Mouse (Mus musculus): ENCODE results near the gene Gatm. TPM values are rescaled to one million over a fixed set of nuclear protein-coding genes. Genes with fewer than 3 reads are reported as not detected.

Gatm gene
- polyA plus RNA-seq, 2 experiments = 35.6 to 54.5 TPM

DNA sequence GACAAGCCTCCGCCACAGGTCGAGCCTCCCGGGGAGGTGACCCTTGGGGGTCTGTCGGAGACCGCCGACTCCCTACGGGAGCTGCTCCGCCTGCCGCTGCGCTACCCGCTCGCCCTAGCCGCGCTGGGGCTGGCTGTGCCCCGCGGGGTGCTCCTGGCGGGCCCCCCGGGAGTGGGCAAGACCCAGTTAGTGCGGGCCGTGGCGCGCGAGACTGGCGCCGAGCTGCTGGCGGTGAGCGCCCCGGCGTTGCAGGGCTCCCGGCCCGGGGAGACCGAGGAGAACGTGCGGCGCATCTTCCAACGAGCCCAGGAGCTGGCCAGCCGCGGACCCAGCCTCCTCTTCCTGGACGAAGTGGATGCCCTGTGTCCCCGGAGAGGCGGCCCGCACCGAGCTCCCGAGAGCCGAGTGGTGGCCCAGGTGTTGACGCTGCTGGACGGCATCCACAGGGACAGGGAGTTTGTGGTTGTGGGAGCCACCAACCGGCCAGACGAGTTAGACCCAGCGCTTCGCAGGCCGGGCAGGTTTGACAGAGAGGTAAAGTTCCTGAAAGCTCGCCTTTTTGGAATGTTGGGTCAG lies 20.2 kb upstream of the Gatm start:
- Histone ChIP-seq H3K27ac (replicated peaks; ENCODE audit: low read depth, low read length) (0 out of 2 replicates have a peak overlapping the region, but pooled peaks have one; percentile 19), H3K4me1 (ENCODE audit: control insufficient read depth, insufficient read depth, low read length) (0 out of 2 replicates have a peak, but pooled peaks cover 9% of the 10 kb centered on the region), H3K9ac (ENCODE audit: low read depth, low read length, severe bottlenecking) (peak overlapping the region; percentile 92), H3K27me3 (ENCODE audit: control insufficient read depth, insufficient read depth, low read length) (no peaks in the 10 kb centered on the region), H3K4me2 (replicated peaks; ENCODE audit: low read depth, low read length, severe bottlenecking) (peak overlapping the region; percentile 98), H3K4me3 (replicated peaks; ENCODE audit: low read length) (peak overlapping the region; percentile 92), H3K36me3 (ENCODE audit: control insufficient read depth, insufficient read depth, low read length) (peaks cover 17% of the 10 kb centered on the region), H3K9me3 (ENCODE audit: control insufficient read depth, low read length) (no peaks in the 10 kb centered on the region)
- WGBS = 1% methylated on average over 50 of the region's 53 CpGs
- DNase-seq (ENCODE audit: low spot score) (no peak), ATAC-seq (ENCODE audit: low FRiP score, low read depth) (peak; percentile 16)
- TF ChIP-seq POLR2A (IDR thresholded peaks at IDR 0.05; ENCODE audit: borderline replicate concordance, extremely low read depth, insufficient read depth, insufficient read length) = no peak

DNA sequence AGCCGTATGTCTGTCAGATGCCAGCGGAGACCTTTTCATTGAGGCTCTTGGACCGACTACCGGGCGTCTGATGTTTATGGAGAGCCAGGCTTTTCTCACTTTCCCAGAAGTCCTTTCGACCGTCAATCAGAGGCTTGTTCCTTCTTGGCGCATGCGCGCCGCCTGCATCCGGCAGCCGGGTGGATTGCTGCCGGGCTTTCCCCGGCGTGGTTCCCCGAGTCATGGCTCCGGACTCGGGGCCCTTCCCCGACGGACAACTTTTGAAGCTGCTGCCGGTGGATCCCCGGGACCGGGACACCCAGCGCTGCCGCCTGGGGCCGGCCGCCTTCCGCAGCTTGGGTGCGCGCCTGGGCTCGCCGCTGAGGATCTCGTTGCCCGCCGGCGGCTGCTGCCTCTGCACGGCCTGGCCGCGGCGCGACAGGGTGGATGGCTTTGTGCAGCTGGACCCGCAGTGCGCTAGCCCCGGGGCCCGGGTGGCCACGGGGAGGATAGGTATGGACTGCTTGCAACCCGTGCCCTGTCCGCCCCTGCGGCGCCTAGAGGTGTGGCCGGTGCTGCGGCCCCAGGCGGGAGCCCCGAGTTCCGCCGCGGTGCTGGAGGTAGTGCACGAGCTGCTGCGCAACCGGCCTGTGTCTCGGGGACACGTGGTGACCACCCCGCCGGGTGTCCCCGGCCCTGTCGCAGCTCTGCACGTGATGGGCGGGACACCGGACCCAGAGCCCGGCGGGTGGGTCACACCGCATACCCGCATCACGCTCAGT lies 19.5 kb upstream of the Gatm start:
- peak overlapping the region; percentile 92 for H3K9ac ChIP-seq (ENCODE audit: low read depth, low read length, severe bottlenecking)
- H3K36me3 ChIP-seq (ENCODE audit: control insufficient read depth, insufficient read depth, low read length) = peaks cover 17% of the 10 kb centered on the region
- peak overlapping the region; percentile 98 for H3K4me2 ChIP-seq (replicated peaks; ENCODE audit: low read depth, low read length, severe bottlenecking)
- ATAC-seq (ENCODE audit: low FRiP score, low read depth) (peak; percentile 86), DNase-seq (ENCODE audit: low spot score) (peak; percentile 90)
- peak overlapping the region; percentile 92 for H3K4me3 ChIP-seq (replicated peaks; ENCODE audit: low read length)
- WGBS = under 1% methylated on average over 48 of the region's 75 CpGs
- H3K27ac ChIP-seq (replicated peaks; ENCODE audit: low read depth, low read length) = peak overlapping the region; percentile 67
- no peaks in the 10 kb centered on the region for H3K9me3 ChIP-seq (ENCODE audit: control insufficient read depth, low read length)
- peak; percentile 77; the same call in 1 of the 2 replicates for TF ChIP-seq POLR2A (IDR thresholded peaks at IDR 0.05; ENCODE audit: borderline replicate concordance, extremely low read depth, insufficient read depth, insufficient read length)
- H3K4me1 ChIP-seq (ENCODE audit: control insufficient read depth, insufficient read depth, low read length) = 0 out of 2 replicates have a peak, but pooled peaks cover 9% of the 10 kb centered on the region
- no peaks in the 10 kb centered on the region for H3K27me3 ChIP-seq (ENCODE audit: control insufficient read depth, insufficient read depth, low read length)

DNA sequence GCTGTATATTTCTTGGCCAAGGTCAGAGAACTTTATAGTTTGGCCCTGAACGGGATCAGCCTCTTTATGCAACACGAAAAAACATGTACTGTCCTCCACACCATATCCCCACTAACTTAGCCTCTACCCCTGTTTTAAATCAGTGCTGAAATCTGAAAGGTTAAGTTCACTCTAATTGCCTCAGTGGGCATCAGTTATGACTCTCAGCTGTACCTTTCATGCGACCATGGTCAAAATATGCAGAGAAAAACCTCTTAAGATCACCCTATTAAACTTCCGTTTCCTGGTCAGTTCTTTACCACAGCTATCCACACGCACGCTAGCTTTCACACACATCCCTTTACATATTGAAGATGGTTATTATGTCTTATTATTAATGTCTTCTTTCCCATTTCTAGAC lies 18.8 kb upstream of the Gatm start:
- no peak for TF ChIP-seq POLR2A (IDR thresholded peaks at IDR 0.05; ENCODE audit: borderline replicate concordance, extremely low read depth, insufficient read depth, insufficient read length)
- Histone ChIP-seq H3K4me3 (replicated peaks; ENCODE audit: low read length) (peak overlapping the region; percentile 92), H3K36me3 (ENCODE audit: control insufficient read depth, insufficient read depth, low read length) (peaks cover 17% of the 10 kb centered on the region), H3K4me1 (ENCODE audit: control insufficient read depth, insufficient read depth, low read length) (0 out of 2 replicates have a peak, but pooled peaks cover 9% of the 10 kb centered on the region), H3K27ac (replicated peaks; ENCODE audit: low read depth, low read length) (no peak overlapping the region), H3K9ac (ENCODE audit: low read depth, low read length, severe bottlenecking) (0 out of 2 replicates have a peak overlapping the region, but pooled peaks have one; percentile 92), H3K4me2 (replicated peaks; ENCODE audit: low read depth, low read length, severe bottlenecking) (peak overlapping the region; percentile 98), H3K27me3 (ENCODE audit: control insufficient read depth, insufficient read depth, low read length) (no peaks in the 10 kb centered on the region), H3K9me3 (ENCODE audit: control insufficient read depth, low read length) (no peaks in the 10 kb centered on the region)
- WGBS = 65% methylated on average over 6 of the region's 6 CpGs
- DNase-seq (ENCODE audit: low spot score) (no peak), ATAC-seq (ENCODE audit: low FRiP score, low read depth) (no peak)

DNA sequence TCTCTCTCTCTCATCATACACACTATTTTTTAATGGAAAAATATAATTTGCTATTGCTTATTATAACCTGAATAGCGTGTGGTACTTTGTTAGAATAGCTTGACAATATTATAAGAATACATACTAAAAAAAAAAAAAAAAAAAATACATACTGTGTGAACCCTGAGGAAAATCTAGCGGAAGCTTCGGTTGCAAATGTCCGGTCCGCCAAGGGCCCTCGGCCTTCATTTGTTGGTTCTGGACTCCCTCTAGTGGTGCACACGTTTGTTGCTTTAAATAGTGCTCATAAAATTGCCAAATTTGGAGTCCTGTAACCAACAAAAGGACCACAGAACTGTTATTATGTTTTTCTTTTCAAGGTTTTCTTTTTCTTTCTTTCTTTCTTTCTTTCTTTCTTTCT lies 17.9 kb upstream of the Gatm start:
- H3K27me3 ChIP-seq (ENCODE audit: control insufficient read depth, insufficient read depth, low read length) = no peaks in the 10 kb centered on the region
- DNase-seq (ENCODE audit: low spot score) (peak; percentile 89), ATAC-seq (ENCODE audit: low FRiP score, low read depth) (peak; percentile 43; the same call in 1 of the 2 replicates)
- peaks cover 17% of the 10 kb centered on the region for H3K36me3 ChIP-seq (ENCODE audit: control insufficient read depth, insufficient read depth, low read length)
- 0 out of 2 replicates have a peak, but pooled peaks cover 9% of the 10 kb centered on the region for H3K4me1 ChIP-seq (ENCODE audit: control insufficient read depth, insufficient read depth, low read length)
- 0 out of 2 replicates have a peak overlapping the region, but pooled peaks have one; percentile 10 for H3K4me2 ChIP-seq (replicated peaks; ENCODE audit: low read depth, low read length, severe bottlenecking)
- H3K9ac ChIP-seq (ENCODE audit: low read depth, low read length, severe bottlenecking) = no peak overlapping the region
- H3K27ac ChIP-seq (replicated peaks; ENCODE audit: low read depth, low read length) = no peak overlapping the region
- TF ChIP-seq POLR2A (IDR thresholded peaks at IDR 0.05; ENCODE audit: borderline replicate concordance, extremely low read depth, insufficient read depth, insufficient read length) = no peak
- H3K4me3 ChIP-seq (replicated peaks; ENCODE audit: low read length) = no peak overlapping the region
- H3K9me3 ChIP-seq (ENCODE audit: control insufficient read depth, low read length) = no peaks in the 10 kb centered on the region
- WGBS = 2% methylated on average over 7 of the region's 7 CpGs

DNA sequence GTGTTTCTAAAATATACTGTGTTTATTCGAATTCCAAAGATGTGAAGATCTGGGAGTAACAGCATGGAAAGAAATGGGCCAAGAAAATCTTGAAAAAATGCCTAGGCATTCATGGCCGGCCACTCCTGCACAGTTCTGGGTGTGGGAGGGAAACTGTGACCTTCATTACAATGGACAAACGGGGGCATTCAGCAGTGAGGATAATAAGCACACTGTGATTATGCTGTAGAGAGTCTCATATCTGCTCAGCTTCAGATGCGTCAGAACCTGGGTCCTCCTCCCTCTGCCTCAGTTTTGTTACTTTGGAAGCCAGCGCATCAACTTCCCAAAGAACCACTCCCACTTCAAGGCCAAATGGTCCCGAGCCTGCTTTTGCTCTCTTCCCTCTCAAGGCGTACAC lies 14.8 kb upstream of the Gatm start:
- Histone ChIP-seq H3K4me1 (ENCODE audit: control insufficient read depth, insufficient read depth, low read length) (no peaks in the 10 kb centered on the region), H3K4me2 (replicated peaks; ENCODE audit: low read depth, low read length, severe bottlenecking) (no peak overlapping the region), H3K9me3 (ENCODE audit: control insufficient read depth, low read length) (no peaks in the 10 kb centered on the region), H3K36me3 (ENCODE audit: control insufficient read depth, insufficient read depth, low read length) (no peaks in the 10 kb centered on the region), H3K27ac (replicated peaks; ENCODE audit: low read depth, low read length) (no peak overlapping the region), H3K4me3 (replicated peaks; ENCODE audit: low read length) (no peak overlapping the region), H3K27me3 (ENCODE audit: control insufficient read depth, insufficient read depth, low read length) (no peaks in the 10 kb centered on the region), H3K9ac (ENCODE audit: low read depth, low read length, severe bottlenecking) (no peak overlapping the region)
- DNase-seq (ENCODE audit: low spot score) (no peak), ATAC-seq (ENCODE audit: low FRiP score, low read depth) (no peak)
- no peak for TF ChIP-seq POLR2A (IDR thresholded peaks at IDR 0.05; ENCODE audit: borderline replicate concordance, extremely low read depth, insufficient read depth, insufficient read length)
- 57% methylated on average over 7 of the region's 7 CpGs for WGBS

All from limb, embryonic 14.5 days (tissue).